Mouse (Mus musculus) hindbrain, embryonic 11.5 days (tissue): ENCODE measurements around the gene Ttc7b. TPM values are rescaled to one million over a fixed set of nuclear protein-coding genes. Genes with fewer than 3 reads are reported as not detected.

Experiments used
- ATAC-seq: fragments of 200-750 bp; cut with Nextera tagmentation; 2 replicates; pipeline ENCODE4 v1.8.0; 2017; ENCODE audit warnings: mild to moderate bottlenecking, moderate TSS enrichment, moderate library complexity; ENCODE audit not compliant: low FRiP score
- DNase-seq: peaks from one replicate; pipeline ENCODE4 v3.0.0-alpha.2; 2015; ENCODE audit warnings: low spot score
- H3K27ac ChIP-seq: fragments of 300-500 bp; sonication (generic); 2 replicates; pipeline ENCODE4 v1.5.1; 2014; ENCODE audit warnings: mild to moderate bottlenecking, low read depth, low read length
- H3K27me3 ChIP-seq: fragments of 300-500 bp; sonication (generic); 2 replicates; pipeline ENCODE4 v1.6.1; 2014; ENCODE audit warnings: mild to moderate bottlenecking, low read length, moderate library complexity, mixed read lengths; ENCODE audit not compliant: control insufficient read depth, insufficient read depth
- H3K36me3 ChIP-seq: fragments of 300-500 bp; sonication (generic); 2 replicates; pipeline ENCODE4 v1.6.1; 2014; ENCODE audit warnings: mild to moderate bottlenecking, low read length, moderate library complexity, mixed read lengths; ENCODE audit not compliant: control insufficient read depth, insufficient read depth
- H3K4me1 ChIP-seq: fragments of 300-500 bp; sonication (generic); replicated peaks from 2 replicates; pipeline ENCODE4 v1.6.1; 2014; ENCODE audit warnings: low read length, mixed read lengths; ENCODE audit not compliant: control insufficient read depth, insufficient read depth
- H3K4me2 ChIP-seq: fragments of 300-500 bp; sonication (generic); replicated peaks from 2 replicates; pipeline ENCODE4 v1.6.1; 2014; ENCODE audit warnings: mild to moderate bottlenecking, low read depth, low read length
- H3K4me3 ChIP-seq: fragments of 300-500 bp; sonication (generic); 2 replicates; pipeline ENCODE4 v1.5.1; 2014; ENCODE audit warnings: low read depth, low read length
- H3K9ac ChIP-seq: fragments of 300-500 bp; sonication (generic); 2 replicates; pipeline ENCODE4 v1.6.1; 2014; ENCODE audit warnings: low read depth, low read length
- H3K9me3 ChIP-seq: fragments of 300-500 bp; sonication (generic); 2 replicates; pipeline ENCODE4 v1.6.1; 2016; ENCODE audit warnings: low read length; ENCODE audit not compliant: control insufficient read depth
- WGBS: fragments of 180-500 bp; shearing (Covaris S2); extraction: QIAGEN DNeasy Blood & Tissue Kit; methylation state at CpG from one replicate; pipeline ENCODE4 v1.1.7; 2014; 5-methylcytosine and 5-hydroxymethylcytosine counted together
- polyA plus RNA-seq: library from polyadenylated mRNA; unstranded; fragments of >200 nt; fragmentation: Nextera tagmentation; extraction: Ambion mirVana; gene quantifications from 2 replicates; pipeline ENCODE4 v1.2.1, GENCODE M21; 2014

Gene Ttc7b
- polyA plus RNA-seq, 1 experiment from 2014 or later = 7.1 TPM

GRCm38 (mm10) chr12:100469503-100470293, 50.9 kb downstream of the Ttc7b start:
- Histone ChIP-seq H3K9ac (no peak overlapping the region), H3K27me3 (no peaks in the 10 kb centered on the region), H3K4me2 (no peak overlapping the region), H3K36me3 (no peaks in the 10 kb centered on the region; the same call in 1 of the 2 replicates), H3K27ac (no peak overlapping the region), H3K4me1 (peaks cover 3% of the 10 kb centered on the region), H3K9me3 (no peaks in the 10 kb centered on the region), H3K4me3 (no peak overlapping the region)
- DNase-seq (no peak), ATAC-seq (no peak)
- 81% methylated on average over 7 of the region's 7 CpGs for WGBS

- Histone ChIP-seq H3K36me3 (no peaks in the 10 kb centered on the region), H3K4me2 (no peak overlapping the region), H3K27ac (no peak overlapping the region), H3K4me3 (no peak overlapping the region), H3K4me1 (peaks cover 3% of the 10 kb centered on the region), H3K27me3 (no peaks in the 10 kb centered on the region), H3K9me3 (no peaks in the 10 kb centered on the region), H3K9ac (no peak overlapping the region)
- WGBS = 81% methylated on average over 1 of the region's 4 CpGs
- ATAC-seq = no peak
- DNase-seq = no peak
Measured at GRCm38 (mm10) chr12:100465101-100465715, 55.4 kb downstream of the Ttc7b start.

GRCm38 (mm10) chr12:100457701-100458100, 62.9 kb downstream of the Ttc7b start:
- 94% methylated on average over 7 of the region's 7 CpGs for WGBS
- no peak for ATAC-seq
- H3K27me3 ChIP-seq = no peaks in the 10 kb centered on the region
- H3K4me3 ChIP-seq = no peak overlapping the region
- H3K9ac ChIP-seq = no peak overlapping the region
- no peak for DNase-seq
- H3K36me3 ChIP-seq = no peaks in the 10 kb centered on the region
- H3K27ac ChIP-seq = no peak overlapping the region
- H3K4me2 ChIP-seq = no peak overlapping the region
- no peaks in the 10 kb centered on the region for H3K4me1 ChIP-seq
- H3K9me3 ChIP-seq = no peaks in the 10 kb centered on the region

DNA sequence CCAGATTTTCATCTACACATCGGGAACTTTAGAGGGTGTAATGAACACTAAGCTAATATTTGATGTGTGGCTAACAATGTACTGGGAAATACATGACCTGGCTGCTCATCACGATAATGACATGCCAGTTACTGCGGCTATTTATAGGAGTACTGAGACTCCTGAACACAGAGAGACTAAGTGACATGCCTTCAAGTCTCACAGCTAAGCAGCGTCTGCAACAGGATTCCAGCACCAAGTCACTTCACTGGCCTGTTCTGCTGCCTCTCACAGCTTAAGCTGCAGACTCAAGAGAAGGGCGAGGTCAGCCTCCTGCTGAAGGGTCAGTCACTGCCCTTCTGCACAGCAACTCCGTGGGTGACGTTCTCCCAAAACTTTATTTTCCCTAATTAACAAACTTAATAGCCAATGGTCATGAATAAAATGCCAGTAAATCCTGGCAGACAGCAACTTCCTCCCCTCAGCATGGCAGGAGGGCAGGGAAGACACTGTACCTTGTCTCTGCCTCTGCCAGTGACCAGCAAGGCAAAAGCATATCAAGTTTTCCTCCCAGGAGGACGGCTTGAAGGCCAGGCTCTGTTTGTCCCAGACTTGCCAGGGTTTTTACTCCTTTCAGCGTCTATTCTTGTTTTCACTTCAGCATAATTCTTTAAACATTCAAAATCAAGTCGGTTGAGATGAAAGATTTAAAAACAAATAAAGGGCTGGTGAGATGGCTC, 64.2 kb downstream of the Ttc7b start:
- ATAC-seq = no peak
- WGBS = 77% methylated on average over 10 of the region's 10 CpGs

DNA sequence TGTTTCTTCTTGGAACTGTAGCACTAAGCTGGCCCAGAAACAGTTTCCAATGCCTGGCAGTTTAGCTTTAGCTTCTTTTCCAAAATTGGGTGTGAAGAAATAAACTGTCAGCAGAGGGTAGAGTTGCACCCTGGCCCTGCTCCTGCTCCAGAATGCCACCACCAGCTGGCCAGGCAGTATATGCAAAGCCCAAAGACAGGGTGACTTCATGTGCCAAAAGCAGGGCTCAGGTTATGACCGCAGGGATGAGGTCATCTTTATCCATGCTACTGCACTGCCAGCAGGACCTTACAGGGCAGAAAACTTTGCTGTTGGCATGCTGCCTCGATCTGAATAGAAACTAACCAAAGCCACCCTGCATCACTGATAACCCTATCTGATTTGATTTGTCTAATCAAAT, 65.2 kb downstream of the Ttc7b start:
- Histone ChIP-seq H3K27ac (no peak overlapping the region), H3K4me1 (no peaks in the 10 kb centered on the region), H3K36me3 (no peaks in the 10 kb centered on the region), H3K4me3 (no peak overlapping the region), H3K4me2 (no peak overlapping the region), H3K9ac (no peak overlapping the region), H3K9me3 (no peaks in the 10 kb centered on the region), H3K27me3 (no peaks in the 10 kb centered on the region)
- DNase-seq (no peak), ATAC-seq (no peak)
- 93% methylated on average over 2 of the region's 2 CpGs for WGBS

More for the DNA sequence above, 64.2 kb downstream of the Ttc7b start:
- Histone ChIP-seq H3K27me3 (no peaks in the 10 kb centered on the region), H3K36me3 (no peaks in the 10 kb centered on the region), H3K9me3 (no peaks in the 10 kb centered on the region), H3K4me2 (no peak overlapping the region), H3K4me1 (no peaks in the 10 kb centered on the region), H3K27ac (no peak overlapping the region), H3K4me3 (no peak overlapping the region), H3K9ac (no peak overlapping the region)
- DNase-seq = no peak

DNA sequence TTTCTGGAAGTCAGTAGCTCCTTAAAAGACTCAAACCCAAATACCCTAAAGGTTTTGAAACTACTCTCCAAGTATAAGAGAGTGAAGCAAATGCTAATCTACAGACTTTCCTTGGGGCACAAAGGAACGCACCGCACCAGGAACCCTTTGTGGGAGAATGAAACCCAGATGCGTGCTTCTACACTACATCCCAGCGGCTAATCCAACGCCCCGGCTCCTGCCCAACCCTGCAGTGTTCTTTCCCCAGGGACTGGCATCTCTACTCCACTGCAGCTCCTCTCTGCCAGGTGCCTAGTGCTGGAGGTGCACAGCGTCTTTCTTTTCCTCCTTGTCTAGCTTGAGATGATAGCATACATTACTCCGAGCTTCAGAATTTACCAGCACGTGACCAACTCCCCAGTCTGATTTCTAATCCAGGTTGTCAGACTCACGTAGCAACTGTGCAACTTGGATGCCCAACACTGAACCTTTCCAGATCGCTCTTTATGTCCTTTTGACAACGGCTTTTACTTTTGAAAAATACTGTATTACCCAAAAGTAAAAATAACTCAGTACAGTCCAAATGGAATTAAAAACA, 72.8 kb downstream of the Ttc7b start:
- Histone ChIP-seq H3K9me3 (no peaks in the 10 kb centered on the region), H3K27ac (no peak overlapping the region), H3K27me3 (no peaks in the 10 kb centered on the region), H3K4me3 (no peak overlapping the region), H3K4me2 (no peak overlapping the region), H3K9ac (no peak overlapping the region), H3K36me3 (no peaks in the 10 kb centered on the region), H3K4me1 (no peaks in the 10 kb centered on the region)
- WGBS = 73% methylated on average over 12 of the region's 12 CpGs
- DNase-seq (no peak), ATAC-seq (no peak)

GRCm38 (mm10) chr12:100447161-100447560, 73.5 kb downstream of the Ttc7b start:
- no peak overlapping the region for H3K9ac ChIP-seq
- no peak for DNase-seq
- no peak for ATAC-seq
- H3K4me3 ChIP-seq = no peak overlapping the region
- no peaks in the 10 kb centered on the region for H3K4me1 ChIP-seq
- no peaks in the 10 kb centered on the region for H3K9me3 ChIP-seq
- H3K36me3 ChIP-seq = no peaks in the 10 kb centered on the region
- no peaks in the 10 kb centered on the region for H3K27me3 ChIP-seq
- WGBS = 85% methylated on average over 6 of the region's 6 CpGs
- no peak overlapping the region for H3K4me2 ChIP-seq
- H3K27ac ChIP-seq = no peak overlapping the region

GRCm38 (mm10) chr12:100445686-100446085, 74.9 kb downstream of the Ttc7b start:
- Histone ChIP-seq H3K9ac (no peak overlapping the region), H3K27me3 (no peaks in the 10 kb centered on the region), H3K4me3 (no peak overlapping the region), H3K36me3 (no peaks in the 10 kb centered on the region), H3K4me1 (no peaks in the 10 kb centered on the region), H3K9me3 (no peaks in the 10 kb centered on the region), H3K27ac (no peak overlapping the region), H3K4me2 (no peak overlapping the region)
- ATAC-seq = no peak
- no peak for DNase-seq
- 96% methylated on average over 7 of the region's 7 CpGs for WGBS
